Mouse (Mus musculus): Measurements from ENCODE around the gene Aup1. TPM values are rescaled to one million over a fixed set of nuclear protein-coding genes. Genes with fewer than 3 reads are reported as not detected.

Gene Aup1
- polyA plus RNA-seq, 1 experiment, result 582 TPM

DNA sequence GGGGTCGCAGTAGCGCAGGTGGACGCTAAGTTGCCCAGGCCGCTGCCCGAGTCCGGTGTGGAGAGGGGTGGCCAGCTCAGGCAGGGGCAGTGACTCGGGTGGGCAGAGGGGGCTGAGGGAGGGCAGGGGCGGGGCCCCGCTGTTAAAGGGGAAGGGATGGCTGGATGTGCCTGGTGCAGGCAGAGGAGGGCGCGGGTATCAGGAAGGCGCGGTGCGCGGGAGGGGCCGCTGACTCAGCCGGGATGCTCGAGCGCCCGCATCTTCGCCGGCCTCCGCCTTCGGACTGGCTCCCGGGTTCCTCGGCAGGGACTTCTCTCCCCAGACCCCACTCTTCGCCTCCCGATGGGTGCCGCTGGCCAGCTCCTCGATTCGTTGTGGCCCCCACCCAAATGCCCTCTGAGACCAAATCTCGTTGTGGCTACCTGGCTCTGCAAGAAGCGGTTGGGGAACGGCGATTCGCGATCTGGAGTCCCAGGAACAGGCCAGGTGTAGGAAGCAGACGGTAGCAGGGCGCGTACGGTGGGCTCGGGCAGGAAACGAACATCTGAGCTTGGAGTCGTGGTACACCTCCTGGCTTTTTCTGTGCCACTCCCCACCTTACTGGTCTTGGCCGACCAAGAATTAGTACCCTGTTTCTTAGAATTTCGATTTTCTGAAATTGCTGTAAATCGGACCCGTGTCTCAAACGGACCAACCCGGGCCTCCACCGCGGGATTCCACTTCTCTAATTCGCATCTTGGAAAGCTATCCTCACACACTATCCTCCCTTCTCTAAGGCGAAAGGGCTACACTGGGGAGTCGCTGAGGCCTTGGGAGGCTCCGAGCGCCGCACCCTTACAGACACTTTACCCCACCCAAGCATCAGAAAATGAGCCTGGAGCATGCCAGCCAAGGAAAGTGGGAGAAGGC lies 16.2 kb downstream of the Aup1 start:
- Histone ChIP-seq H3K4me3 (ENCODE audit: extremely low read depth, insufficient read depth, insufficient read length) (no peak overlapping the region), H3K27me3 (ENCODE audit: control insufficient read depth, insufficient read depth, low read length) (peaks cover 33% of the 10 kb centered on the region), H3K27ac (ENCODE audit: insufficient read depth, low read length) (no peak overlapping the region), H3K36me3 (ENCODE audit: control insufficient read depth, insufficient read depth, low read length) (no peaks in the 10 kb centered on the region), H3K4me1 (ENCODE audit: control insufficient read depth, insufficient read depth, insufficient read length) (peaks cover 26% of the 10 kb centered on the region)
- 2% methylated on average over 57 of the region's 58 CpGs for WGBS
- TF ChIP-seq POLR2A (IDR thresholded peaks at IDR 0.05; ENCODE audit: low read depth, low read length) (no peak), CTCF (IDR thresholded peaks at IDR 0.05; ENCODE audit: extremely low read depth, insufficient read depth, insufficient read length, insufficient replicate concordance) (no peak)
- DNase-seq (ENCODE audit: low read depth in 1 of 2, low spot score in 2 of 2), result no peak

GRCm38 (mm10) chr6:83071220-83071619 lies 16.9 kb downstream of the Aup1 start:
- DNase-seq (ENCODE audit: low read depth in 1 of 2, low spot score in 2 of 2), result no peak
- Histone ChIP-seq H3K36me3 (ENCODE audit: control insufficient read depth, insufficient read depth, low read length) (no peaks in the 10 kb centered on the region), H3K27me3 (ENCODE audit: control insufficient read depth, insufficient read depth, low read length) (peaks cover 33% of the 10 kb centered on the region), H3K4me3 (ENCODE audit: extremely low read depth, insufficient read depth, insufficient read length) (no peak overlapping the region), H3K27ac (ENCODE audit: insufficient read depth, low read length) (no peak overlapping the region), H3K4me1 (ENCODE audit: control insufficient read depth, insufficient read depth, insufficient read length) (peaks cover 26% of the 10 kb centered on the region)
- no peak for TF ChIP-seq CTCF (IDR thresholded peaks at IDR 0.05; ENCODE audit: extremely low read depth, insufficient read depth, insufficient read length, insufficient replicate concordance)
- TF ChIP-seq POLR2A (IDR thresholded peaks at IDR 0.05; ENCODE audit: low read depth, low read length), result no peak
- WGBS, result 6% methylated on average over 23 of the region's 24 CpGs

DNA sequence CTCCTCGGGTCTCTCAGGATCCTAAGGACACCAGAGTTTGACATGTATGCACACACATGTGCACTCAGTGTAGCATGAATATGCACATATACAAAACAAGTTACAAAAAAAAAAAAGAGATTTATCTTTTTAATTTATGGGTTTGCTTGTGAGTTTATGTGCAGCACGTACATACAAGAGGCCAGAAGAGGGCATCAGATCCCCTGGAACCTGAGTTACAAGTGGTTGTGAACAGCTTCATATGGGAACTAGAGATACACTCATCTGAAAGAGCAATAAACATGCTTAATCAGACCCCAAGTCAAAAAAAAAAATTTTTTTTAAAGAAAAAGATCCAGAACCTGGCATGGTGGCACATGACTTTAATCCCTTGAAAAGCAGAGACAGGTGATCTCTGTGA lies 20.7 kb downstream of the Aup1 start:
- 18% methylated on average over 2 of the region's 2 CpGs for WGBS
- Histone ChIP-seq H3K27me3 (ENCODE audit: control insufficient read depth, insufficient read depth, low read length) (peaks cover 18% of the 10 kb centered on the region), H3K4me1 (ENCODE audit: control insufficient read depth, insufficient read depth, insufficient read length) (peaks cover 14% of the 10 kb centered on the region), H3K27ac (ENCODE audit: insufficient read depth, low read length) (no peak overlapping the region), H3K4me3 (ENCODE audit: extremely low read depth, insufficient read depth, insufficient read length) (no peak overlapping the region), H3K36me3 (ENCODE audit: control insufficient read depth, insufficient read depth, low read length) (no peaks in the 10 kb centered on the region; the same call in 1 of the 2 replicates)
- no peak for DNase-seq (ENCODE audit: low read depth in 1 of 2, low spot score in 2 of 2)
- TF ChIP-seq CTCF (IDR thresholded peaks at IDR 0.05; ENCODE audit: extremely low read depth, insufficient read depth, insufficient read length, insufficient replicate concordance) (no peak), POLR2A (IDR thresholded peaks at IDR 0.05; ENCODE audit: low read depth, low read length) (no peak)

GRCm38 (mm10) chr6:83077630-83078323 lies 23.5 kb downstream of the Aup1 start, which contains the start of gene Pcgf1:
Gene Pcgf1, plus strand, starts transcription at chr6:83077869.
- peak within 1 kb of the TSS; percentile 94 for H3K27ac ChIP-seq (ENCODE audit: insufficient read depth, low read length)
- H3K27me3 ChIP-seq (ENCODE audit: control insufficient read depth, insufficient read depth, low read length), result peaks cover 1% of the 10 kb centered on the region; the same call in 1 of the 2 replicates
- peaks cover 3% of the 10 kb centered on the region; the same call in 1 of the 2 replicates for H3K4me1 ChIP-seq (ENCODE audit: control insufficient read depth, insufficient read depth, insufficient read length)
- peak within 1 kb of the TSS; percentile 91 for H3K4me3 ChIP-seq (ENCODE audit: extremely low read depth, insufficient read depth, insufficient read length)
- no peak for DNase-seq (ENCODE audit: low read depth in 1 of 2, low spot score in 2 of 2)
- H3K36me3 ChIP-seq (ENCODE audit: control insufficient read depth, insufficient read depth, low read length), result peaks cover 1% of the 10 kb centered on the region
- no peak for TF ChIP-seq POLR2A (IDR thresholded peaks at IDR 0.05; ENCODE audit: low read depth, low read length)
- TF ChIP-seq CTCF (IDR thresholded peaks at IDR 0.05; ENCODE audit: extremely low read depth, insufficient read depth, insufficient read length, insufficient replicate concordance), result no peak
- WGBS, result under 1% methylated on average over 54 of the region's 54 CpGs

- under 1% methylated on average over 46 of the region's 46 CpGs for WGBS
- H3K27me3 ChIP-seq (ENCODE audit: control insufficient read depth, insufficient read depth, low read length), result 0 out of 2 replicates have a peak, but pooled peaks cover 1% of the 10 kb centered on the region
- peak overlapping the region; percentile 91 for H3K4me3 ChIP-seq (ENCODE audit: extremely low read depth, insufficient read depth, insufficient read length)
- DNase-seq (ENCODE audit: low read depth in 1 of 2, low spot score in 2 of 2), result peak; percentile 96 to 99
- TF ChIP-seq CTCF (IDR thresholded peaks at IDR 0.05; ENCODE audit: extremely low read depth, insufficient read depth, insufficient read length, insufficient replicate concordance) (peak; percentile 67), POLR2A (IDR thresholded peaks at IDR 0.05; ENCODE audit: low read depth, low read length) (0 out of 2 replicates have a peak, but pooled peaks have one; percentile 3)
- peaks cover 1% of the 10 kb centered on the region for H3K36me3 ChIP-seq (ENCODE audit: control insufficient read depth, insufficient read depth, low read length)
- H3K4me1 ChIP-seq (ENCODE audit: control insufficient read depth, insufficient read depth, insufficient read length), result peaks cover 3% of the 10 kb centered on the region; the same call in 1 of the 2 replicates
- peak overlapping the region; percentile 94 for H3K27ac ChIP-seq (ENCODE audit: insufficient read depth, low read length)
Observed at GRCm38 (mm10) chr6:83078324-83078858, 24.1 kb downstream of the Aup1 start.

DNA sequence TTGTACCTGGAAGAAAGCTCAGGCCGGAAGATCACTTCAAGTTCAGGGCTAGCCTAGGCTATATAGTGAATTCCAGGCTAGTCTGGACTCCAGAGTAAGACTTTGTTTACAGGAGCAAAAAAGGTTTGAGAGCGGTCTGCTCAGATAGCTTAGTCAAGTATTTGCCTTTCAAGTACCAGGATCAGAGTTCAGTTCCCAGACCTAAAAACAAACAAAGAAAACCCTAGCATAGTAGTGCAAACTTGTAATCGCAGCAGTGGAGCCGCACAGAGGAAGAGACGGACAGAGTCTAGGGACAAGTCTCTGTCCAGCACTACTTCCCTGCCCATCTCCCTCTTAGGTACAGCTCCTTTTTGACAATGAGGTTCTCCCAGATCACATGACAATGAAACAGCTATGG lies 25.9 kb downstream of the Aup1 start:
- DNase-seq (ENCODE audit: low read depth in 1 of 2, low spot score in 2 of 2), result no peak
- Histone ChIP-seq H3K27me3 (ENCODE audit: control insufficient read depth, insufficient read depth, low read length) (0 out of 2 replicates have a peak, but pooled peaks cover 1% of the 10 kb centered on the region), H3K4me1 (ENCODE audit: control insufficient read depth, insufficient read depth, insufficient read length) (peaks cover 3% of the 10 kb centered on the region; the same call in 1 of the 2 replicates), H3K36me3 (ENCODE audit: control insufficient read depth, insufficient read depth, low read length) (peaks cover 1% of the 10 kb centered on the region), H3K27ac (ENCODE audit: insufficient read depth, low read length) (no peak overlapping the region), H3K4me3 (ENCODE audit: extremely low read depth, insufficient read depth, insufficient read length) (no peak overlapping the region)
- 96% methylated on average over 5 of the region's 5 CpGs for WGBS
- TF ChIP-seq POLR2A (IDR thresholded peaks at IDR 0.05; ENCODE audit: low read depth, low read length) (no peak), CTCF (IDR thresholded peaks at IDR 0.05; ENCODE audit: extremely low read depth, insufficient read depth, insufficient read length, insufficient replicate concordance) (no peak)
